11 mouse cellular contexts compared by ENCODE assay signal in the genomic region with DNA sequence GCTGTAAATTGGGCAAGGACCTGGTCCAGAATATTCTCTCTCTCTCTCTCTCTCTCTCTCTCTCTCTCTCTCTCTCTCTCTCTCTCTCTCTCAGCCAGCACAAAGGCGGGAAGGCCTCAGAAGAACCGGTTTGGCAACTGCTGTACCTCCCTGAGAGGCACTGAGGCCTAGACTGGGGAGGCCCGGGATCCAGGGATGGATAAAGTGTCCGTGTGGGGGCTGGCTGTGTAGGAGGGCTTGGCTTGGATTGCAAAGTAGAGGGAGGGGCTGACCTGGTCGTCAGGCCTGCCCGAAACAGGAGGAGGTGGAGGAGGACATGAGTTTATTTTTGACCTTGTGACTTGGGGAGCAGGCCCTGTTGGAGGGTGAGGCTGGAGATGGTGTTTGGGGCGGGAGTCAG. TPM values are rescaled to one million over a fixed set of nuclear protein-coding genes. Genes with fewer than 3 reads are reported as not detected.
DNase-seq lines count a peak whose midpoint lies in the region; ATAC-seq and TF ChIP-seq lines count a peak whose summit lies in the region.
"Had no signal": no experiment of that assay in that cellular context is flagged by ENCODE, and none has a peak within 500 bp of the region (broad histone marks: within the 10 kb centered on the region; RNA-seq: fewer than 3 reads in every experiment).

No protein-coding gene starts in this region.

- H3K4me2 ChIP-seq in embryonic facial prominence, embryonic 14.5 days (ENCODE audit: low read depth, low read length): no peak overlapping the region
- H3K4me2 ChIP-seq: heart, embryonic 13.5 days; liver, embryonic 11.5 days had no signal

- no peak for TF ChIP-seq CTCF in lung, adult 2 months (IDR thresholded peaks at IDR 0.05; ENCODE audit: insufficient read depth, low read length)

- no peaks in the 10 kb centered on the region for H3K36me3 ChIP-seq in embryonic facial prominence, embryonic 14.5 days (ENCODE audit: control insufficient read depth, insufficient read depth, low read length)
- H3K36me3 ChIP-seq: heart, embryonic 13.5 days had no signal

- H3K9me3 ChIP-seq in embryonic facial prominence, embryonic 14.5 days (ENCODE audit: control insufficient read depth, low read length): no peaks in the 10 kb centered on the region
- H3K9me3 ChIP-seq: heart, embryonic 13.5 days had no signal

- TF ChIP-seq POLR2A in lung, adult 2 months (IDR thresholded peaks at IDR 0.05; ENCODE audit: borderline replicate concordance, extremely low read depth, low read depth, low read length): no peak

- H3K4me3 ChIP-seq in lung, adult 2 months (replicated peaks; ENCODE audit: extremely low read depth, low read depth, low read length): no peak overlapping the region
- no peak overlapping the region for H3K4me3 ChIP-seq in embryonic facial prominence, embryonic 14.5 days (ENCODE audit: low read depth, low read length)
- H3K4me3 ChIP-seq: heart, embryonic 13.5 days had no signal

- peak; percentile 47 to 70 for DNase-seq in lung, adult 18-20 months
- no peak for DNase-seq in lung, adult 2 months
- peak; percentile 86 for DNase-seq in embryonic facial prominence, embryonic 14.5 days (ENCODE audit: low spot score)
- DNase-seq in kidney, postnatal 14 days: peak; percentile 12
- DNase-seq in testis, postnatal 14 days (ENCODE audit: low spot score): peak; percentile 38
- no peak for DNase-seq in gastrocnemius, postnatal 25 days
- DNase-seq: cerebellum, adult 8-10 months had no signal

- 41% methylated on average over 7 of the region's 7 CpGs for WGBS in lung, adult 2 months
- 23% methylated on average over 7 of the region's 7 CpGs for WGBS in embryonic facial prominence, embryonic 14.5 days

- peak; percentile 93 for ATAC-seq in embryonic facial prominence, embryonic 14.5 days (ENCODE audit: low read depth)
- ATAC-seq in erythroblast, adult 5-6 weeks (replicated peaks; ENCODE audit: low FRiP score, poor library complexity, severe bottlenecking): no peak

- peaks cover 4% of the 10 kb centered on the region for H3K4me1 ChIP-seq in lung, adult 2 months (ENCODE audit: control insufficient read depth, insufficient read depth, low read length)
- H3K4me1 ChIP-seq in embryonic facial prominence, embryonic 14.5 days (ENCODE audit: control insufficient read depth, insufficient read depth, low read length): no peaks in the 10 kb centered on the region
- H3K4me1 ChIP-seq: heart, embryonic 13.5 days had no signal

- H3K9ac ChIP-seq in embryonic facial prominence, embryonic 14.5 days (ENCODE audit: low read depth, low read length): no peak overlapping the region
- H3K9ac ChIP-seq: heart, embryonic 13.5 days had no signal

- H3K27me3 ChIP-seq in embryonic facial prominence, embryonic 14.5 days (replicated peaks; ENCODE audit: control insufficient read depth, insufficient read depth, low read length): no peaks in the 10 kb centered on the region
- H3K27me3 ChIP-seq: heart, embryonic 13.5 days had no signal

- no peak overlapping the region for H3K27ac ChIP-seq in embryonic facial prominence, embryonic 14.5 days (replicated peaks; ENCODE audit: low read depth, low read length)
- H3K27ac ChIP-seq: heart, embryonic 13.5 days had no signal

RNA-seq across cellular contexts. Expression of a gene that starts 27.4 kb away (rescaled TPM):
- polyA plus RNA-seq in lung, adult 2 months (2012; rRNA removed): 8.2 and 11.2 TPM in 2 replicates
- polyA plus RNA-seq in embryonic facial prominence, embryonic 14.5 days (2014; fragmentation: Nextera tagmentation; extraction: Ambion mirVana): 4.5 and 5.2 TPM in 2 replicates
- under 1 TPM; 0.15 to 0.35 TPM for total RNA-seq in gastrocnemius, postnatal 25 days (2021)
- total RNA-seq in erythroblast, adult 5-6 weeks (2015; ENCODE audit: low replicate concordance): not detected in 2 replicates
- not detected in 2 replicates for total RNA-seq in erythroblast, adult 5-6 weeks (2017; ENCODE audit: low replicate concordance)
- total RNA-seq: CH12.LX had no signal

Comparison
In these comparisons a context has a peak if more than half of its experiments do, and no peak if none do; other contexts are left out.
1. DNase-seq: peak in lung, adult 18-20 months (2 of 2), embryonic facial prominence, embryonic 14.5 days (single experiment), kidney, postnatal 14 days (single experiment) and testis, postnatal 14 days (single experiment); none in lung, adult 2 months (single experiment) and gastrocnemius, postnatal 25 days (single experiment).